Mouse (Mus musculus) liver, postnatal 0 days (tissue): ENCODE measurements around the gene Foxn3.

ENCODE experiments used
- CTCF ChIP-seq: sonication (generic); IDR thresholded peaks from 2 replicates; pipeline ENCODE4 v1.5.1; 2016; ENCODE audit warnings: antibody characterized with exemption, low read depth
- EP300 ChIP-seq: IDR thresholded peaks from 2 replicates; pipeline ENCODE4 v1.6.1; 2016; ENCODE audit warnings: antibody characterized with exemption, low read depth, mild to moderate bottlenecking

DNA sequence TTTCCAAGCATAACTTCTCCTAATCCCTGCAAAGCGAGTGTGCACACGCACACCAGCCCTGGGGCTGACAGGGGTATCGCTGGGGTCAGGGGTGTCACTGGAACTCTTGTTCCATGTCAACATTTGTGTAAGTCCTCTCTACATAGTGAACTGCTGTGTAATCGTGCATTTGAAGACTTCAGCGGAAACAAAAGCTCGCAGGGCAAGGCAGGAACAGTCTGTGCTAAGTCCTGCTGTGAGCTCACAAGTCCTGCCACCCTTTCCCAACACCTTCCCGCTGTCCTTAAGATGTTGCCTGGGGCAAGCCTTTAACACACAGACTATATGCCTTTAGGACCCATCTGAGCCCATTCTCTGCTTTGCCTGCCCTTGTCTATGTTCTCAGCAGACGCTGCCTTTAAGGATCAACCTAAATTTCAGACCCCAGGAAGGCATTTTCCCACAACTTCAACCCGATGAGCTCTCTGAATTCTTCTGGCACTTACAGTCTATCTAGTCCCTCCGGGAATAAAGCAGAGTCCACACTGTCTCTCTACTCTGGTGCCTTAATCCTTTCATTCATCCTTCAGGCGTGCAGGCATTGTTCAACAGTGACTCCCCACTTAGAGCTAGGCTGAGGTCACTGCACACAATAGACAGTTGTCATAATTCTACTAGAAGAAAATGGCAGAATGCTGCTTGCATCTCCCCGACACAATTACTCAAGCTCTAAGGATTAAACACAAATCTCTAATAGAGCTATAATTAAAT lies 264.4 kb downstream of the Foxn3 start:
- no peak for TF ChIP-seq CTCF
- no peak for TF ChIP-seq EP300
